Mouse (Mus musculus) hindbrain, embryonic 10.5 days (tissue): ENCODE measurements around the gene Cep128. TPM values are rescaled to one million over a fixed set of nuclear protein-coding genes. Genes with fewer than 3 reads are reported as not detected.

ENCODE experiments used
- DNase-seq: peaks from one replicate; pipeline ENCODE4 v3.0.0-alpha.2; 2017; ENCODE audit warnings: low spot score
- H3K27ac ChIP-seq: fragments of 300-500 bp; sonication (generic); 2 replicates; pipeline ENCODE4 v1.5.1; 2016; ENCODE audit warnings: mild to moderate bottlenecking, moderate library complexity
- H3K27me3 ChIP-seq: fragments of 300-500 bp; sonication (generic); 2 replicates; pipeline ENCODE4 v1.6.1; 2016; ENCODE audit warnings: mild to moderate bottlenecking; ENCODE audit not compliant: poor library complexity, insufficient read depth, severe bottlenecking
- H3K36me3 ChIP-seq: fragments of 300-500 bp; sonication (generic); 2 replicates; pipeline ENCODE4 v1.6.1; 2016; ENCODE audit warnings: mild to moderate bottlenecking, moderate library complexity
- H3K4me1 ChIP-seq: fragments of 300-500 bp; sonication (generic); replicated peaks from 2 replicates; pipeline ENCODE4 v1.6.1; 2016; ENCODE audit warnings: mild to moderate bottlenecking
- H3K4me3 ChIP-seq: fragments of 300-500 bp; sonication (generic); 2 replicates; pipeline ENCODE4 v1.5.1; 2016; ENCODE audit warnings: mild to moderate bottlenecking, moderate library complexity
- H3K9me3 ChIP-seq: fragments of 300-500 bp; sonication (generic); 2 replicates; pipeline ENCODE4 v1.6.1; 2016; ENCODE audit warnings: mild to moderate bottlenecking, moderate library complexity
- WGBS: fragments of 180-500 bp; shearing (Covaris S2); methylation state at CpG from one replicate; pipeline ENCODE4 v1.1.7; 2016; 5-methylcytosine and 5-hydroxymethylcytosine counted together
- polyA plus RNA-seq: library from polyadenylated mRNA; unstranded; fragments of >200 nt; fragmentation: Nextera tagmentation; extraction: Ambion mirVana; gene quantifications from 2 replicates; pipeline ENCODE4 v1.2.1, GENCODE M21; 2016

Gene Cep128
- polyA plus RNA-seq, 1 experiment from 2014 or later, result 9.0 TPM

GRCm38 (mm10) chr12:91295870-91296269, 88.3 kb downstream of the Cep128 start:
- Histone ChIP-seq H3K4me3 (no peak overlapping the region), H3K4me1 (no peaks in the 10 kb centered on the region), H3K9me3 (no peaks in the 10 kb centered on the region), H3K27me3 (no peaks in the 10 kb centered on the region), H3K27ac (no peak overlapping the region), H3K36me3 (peaks cover 16% of the 10 kb centered on the region)
- WGBS, result 92% methylated on average over 7 of the region's 7 CpGs
- no peak for DNase-seq

GRCm38 (mm10) chr12:91295436-91295835, 88.8 kb downstream of the Cep128 start:
- 92% methylated on average over 3 of the region's 3 CpGs for WGBS
- Histone ChIP-seq H3K9me3 (no peaks in the 10 kb centered on the region), H3K4me1 (no peaks in the 10 kb centered on the region), H3K27ac (no peak overlapping the region), H3K4me3 (no peak overlapping the region), H3K27me3 (no peaks in the 10 kb centered on the region), H3K36me3 (peaks cover 16% of the 10 kb centered on the region)
- DNase-seq, result no peak

GRCm38 (mm10) chr12:91273936-91274335, 110.3 kb downstream of the Cep128 start:
- no peak for DNase-seq
- Histone ChIP-seq H3K9me3 (no peaks in the 10 kb centered on the region), H3K36me3 (no peaks in the 10 kb centered on the region), H3K27me3 (no peaks in the 10 kb centered on the region), H3K4me3 (no peak overlapping the region), H3K27ac (no peak overlapping the region), H3K4me1 (no peaks in the 10 kb centered on the region)
- WGBS, result 90% methylated on average over 2 of the region's 2 CpGs

GRCm38 (mm10) chr12:91269634-91270033, 114.6 kb downstream of the Cep128 start:
- Histone ChIP-seq H3K27me3 (no peaks in the 10 kb centered on the region), H3K4me1 (no peaks in the 10 kb centered on the region), H3K9me3 (no peaks in the 10 kb centered on the region), H3K27ac (no peak overlapping the region), H3K4me3 (no peak overlapping the region), H3K36me3 (0 out of 2 replicates have a peak, but pooled peaks cover 4% of the 10 kb centered on the region)
- no peak for DNase-seq
- WGBS, result 97% methylated on average over 2 of the region's 2 CpGs

DNA sequence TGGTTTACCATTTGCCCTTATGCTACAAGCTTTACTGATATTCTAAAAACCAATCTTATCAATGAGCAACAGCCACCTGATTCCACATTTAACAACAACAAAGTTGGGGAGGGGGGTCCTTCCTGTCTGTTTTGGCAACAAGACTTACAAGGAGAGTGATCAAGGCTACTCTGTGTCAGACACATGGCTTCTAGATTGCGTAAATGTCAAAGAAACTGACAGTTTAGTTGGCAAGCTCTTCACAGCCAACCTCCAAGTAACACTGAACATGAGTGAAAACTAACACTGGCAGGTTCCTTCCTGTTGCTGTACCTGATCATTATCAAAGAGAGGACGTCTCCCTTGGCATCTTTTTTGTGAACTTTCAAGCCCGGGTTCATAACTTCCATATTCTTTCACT, 115.2 kb downstream of the Cep128 start:
- H3K4me1 ChIP-seq, result no peaks in the 10 kb centered on the region
- 86% methylated on average over 3 of the region's 3 CpGs for WGBS
- no peak for DNase-seq

DNA sequence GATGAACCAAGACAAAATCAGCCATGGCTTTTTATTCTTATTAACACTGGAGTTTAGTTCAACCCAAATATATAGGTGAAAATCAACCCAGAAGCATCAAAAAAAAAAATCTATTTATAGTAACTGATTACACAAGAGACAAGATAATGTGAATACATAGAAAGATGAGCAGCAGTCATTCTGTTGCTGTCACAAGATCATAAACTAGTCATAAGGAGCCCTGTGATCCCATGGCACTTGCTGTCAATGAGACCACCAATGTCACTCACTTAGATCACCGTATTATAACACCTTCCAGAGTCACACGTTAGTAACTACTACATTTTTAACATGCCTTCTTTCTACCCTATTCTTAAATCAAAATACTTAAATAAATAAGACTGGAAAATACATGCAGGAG, 118.2 kb downstream of the Cep128 start:
- WGBS, result 88% methylated on average over 2 of the region's 2 CpGs
- H3K4me1 ChIP-seq, result no peaks in the 10 kb centered on the region
- H3K27me3 ChIP-seq, result no peaks in the 10 kb centered on the region
- H3K4me3 ChIP-seq, result no peak overlapping the region
- H3K27ac ChIP-seq, result no peak overlapping the region
- H3K9me3 ChIP-seq, result no peaks in the 10 kb centered on the region
- H3K36me3 ChIP-seq, result 0 out of 2 replicates have a peak, but pooled peaks cover 4% of the 10 kb centered on the region
- no peak for DNase-seq

More for the DNA sequence above, 115.2 kb downstream of the Cep128 start:
- Histone ChIP-seq H3K27me3 (no peaks in the 10 kb centered on the region), H3K9me3 (no peaks in the 10 kb centered on the region), H3K36me3 (0 out of 2 replicates have a peak, but pooled peaks cover 4% of the 10 kb centered on the region), H3K4me3 (no peak overlapping the region), H3K27ac (no peak overlapping the region)

GRCm38 (mm10) chr12:91265462-91265861, 118.7 kb downstream of the Cep128 start:
- H3K4me1 ChIP-seq, result no peaks in the 10 kb centered on the region
- H3K36me3 ChIP-seq, result 0 out of 2 replicates have a peak, but pooled peaks cover 4% of the 10 kb centered on the region
- DNase-seq, result no peak
- H3K27me3 ChIP-seq, result no peaks in the 10 kb centered on the region
- no peak overlapping the region for H3K4me3 ChIP-seq
- 73% methylated on average over 5 of the region's 5 CpGs for WGBS
- no peak overlapping the region for H3K27ac ChIP-seq
- H3K9me3 ChIP-seq, result no peaks in the 10 kb centered on the region

- no peaks in the 10 kb centered on the region for H3K4me1 ChIP-seq
- no peak overlapping the region for H3K27ac ChIP-seq
- WGBS, result 85% methylated on average over 3 of the region's 3 CpGs
- no peak overlapping the region for H3K4me3 ChIP-seq
- H3K36me3 ChIP-seq, result peaks cover 9% of the 10 kb centered on the region; the same call in 1 of the 2 replicates
- H3K9me3 ChIP-seq, result no peaks in the 10 kb centered on the region
- no peak for DNase-seq
- H3K27me3 ChIP-seq, result no peaks in the 10 kb centered on the region
These were observed 119.3 kb downstream of the Cep128 start for GRCm38 (mm10) chr12:91264828-91265355.

GRCm38 (mm10) chr12:91263705-91264104, 120.5 kb downstream of the Cep128 start:
- Histone ChIP-seq H3K27me3 (no peaks in the 10 kb centered on the region), H3K9me3 (no peaks in the 10 kb centered on the region), H3K27ac (no peak overlapping the region), H3K4me1 (no peaks in the 10 kb centered on the region), H3K4me3 (no peak overlapping the region), H3K36me3 (peaks cover 15% of the 10 kb centered on the region; the same call in 1 of the 2 replicates)
- DNase-seq, result no peak
- 65% methylated on average over 3 of the region's 3 CpGs for WGBS

GRCm38 (mm10) chr12:91262801-91263200, 121.4 kb downstream of the Cep128 start:
- no peak for DNase-seq
- 74% methylated on average over 3 of the region's 3 CpGs for WGBS

DNA sequence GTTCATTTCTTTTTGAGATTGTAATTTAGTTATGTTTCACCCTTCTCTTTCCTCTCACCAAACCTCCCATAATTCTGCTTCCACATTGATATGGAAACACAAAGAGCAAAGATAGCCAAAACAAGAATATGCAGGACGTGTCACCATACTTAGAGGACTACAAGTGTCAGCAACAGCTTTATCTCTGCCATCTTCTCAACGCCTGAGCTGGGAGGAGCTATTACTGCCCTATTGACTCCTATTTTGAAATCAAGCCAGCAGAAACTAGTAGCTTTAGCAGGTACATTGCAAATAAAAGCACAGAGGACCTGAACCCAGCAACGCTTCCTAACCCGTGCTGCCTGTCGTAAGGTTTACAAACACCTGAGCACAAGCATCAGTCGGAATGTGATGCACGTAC, 127.9 kb downstream of the Cep128 start:
- Histone ChIP-seq H3K4me1 (no peaks in the 10 kb centered on the region), H3K4me3 (no peak overlapping the region), H3K9me3 (no peaks in the 10 kb centered on the region), H3K27ac (no peak overlapping the region), H3K36me3 (peaks cover 11% of the 10 kb centered on the region; the same call in 1 of the 2 replicates), H3K27me3 (no peaks in the 10 kb centered on the region)
- 95% methylated on average over 7 of the region's 7 CpGs for WGBS
- DNase-seq, result no peak

More at GRCm38 (mm10) chr12:91262801-91263200, 121.4 kb downstream of the Cep128 start:
- H3K4me1 ChIP-seq, result no peaks in the 10 kb centered on the region
- no peaks in the 10 kb centered on the region for H3K9me3 ChIP-seq
- no peak overlapping the region for H3K27ac ChIP-seq
- no peaks in the 10 kb centered on the region for H3K27me3 ChIP-seq
- H3K36me3 ChIP-seq, result peaks cover 15% of the 10 kb centered on the region; the same call in 1 of the 2 replicates
- no peak overlapping the region for H3K4me3 ChIP-seq

GRCm38 (mm10) chr12:91254831-91255230, 129.4 kb downstream of the Cep128 start:
- peaks cover 6% of the 10 kb centered on the region; the same call in 1 of the 2 replicates for H3K36me3 ChIP-seq
- no peaks in the 10 kb centered on the region for H3K4me1 ChIP-seq
- no peak for DNase-seq
- H3K27me3 ChIP-seq, result no peaks in the 10 kb centered on the region
- WGBS, result 91% methylated on average over 6 of the region's 6 CpGs
- H3K27ac ChIP-seq, result no peak overlapping the region
- no peak overlapping the region for H3K4me3 ChIP-seq
- H3K9me3 ChIP-seq, result no peaks in the 10 kb centered on the region

DNA sequence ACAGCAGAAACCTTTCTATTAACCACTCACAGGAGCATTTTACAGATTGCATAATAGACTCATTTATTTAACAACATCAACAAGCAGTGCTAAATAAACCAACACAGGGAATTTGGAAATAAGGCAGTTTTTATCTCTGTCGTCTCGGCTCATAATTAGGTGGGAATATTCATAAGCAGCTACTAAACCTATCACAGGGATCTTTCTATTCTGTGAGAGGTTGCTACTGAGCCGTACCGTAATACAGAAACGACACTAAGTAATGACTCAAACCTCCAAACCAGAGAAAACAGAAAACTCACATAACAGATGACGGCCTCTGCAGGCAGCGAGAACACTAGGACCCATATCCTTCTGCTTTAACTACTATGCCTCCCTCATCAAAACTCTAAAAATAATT, 163.6 kb downstream of the Cep128 start:
- H3K4me3 ChIP-seq, result no peak overlapping the region
- 94% methylated on average over 7 of the region's 7 CpGs for WGBS
- H3K9me3 ChIP-seq, result no peaks in the 10 kb centered on the region
- no peaks in the 10 kb centered on the region for H3K4me1 ChIP-seq
- H3K27me3 ChIP-seq, result no peaks in the 10 kb centered on the region
- no peak overlapping the region for H3K27ac ChIP-seq
- DNase-seq, result no peak
- no peaks in the 10 kb centered on the region for H3K36me3 ChIP-seq

DNA sequence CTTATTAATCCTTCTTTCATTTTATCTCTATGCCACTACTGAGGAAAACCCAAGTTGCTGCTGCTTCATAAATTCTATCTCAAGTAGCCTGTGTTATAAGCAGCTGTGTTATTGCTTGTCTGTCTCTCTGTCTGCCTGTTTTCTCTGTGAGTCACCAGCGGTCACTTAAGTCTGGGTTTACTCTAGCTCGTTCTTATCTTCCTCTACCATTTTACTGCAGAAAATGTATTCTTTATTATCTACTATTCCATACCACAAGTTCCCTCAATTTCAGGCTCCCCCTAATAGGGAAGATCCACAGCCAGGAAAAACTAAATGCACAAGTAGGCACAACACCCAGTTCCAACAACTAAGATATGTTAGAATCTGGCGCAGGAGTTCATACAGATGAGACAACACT, 178.7 kb downstream of the Cep128 start:
- H3K4me3 ChIP-seq, result no peak overlapping the region
- WGBS, result 91% methylated on average over 3 of the region's 3 CpGs

More for the DNA sequence above, 178.7 kb downstream of the Cep128 start:
- no peaks in the 10 kb centered on the region for H3K36me3 ChIP-seq
- H3K27ac ChIP-seq, result no peak overlapping the region
- H3K4me1 ChIP-seq, result no peaks in the 10 kb centered on the region
- H3K27me3 ChIP-seq, result no peaks in the 10 kb centered on the region
- no peak for DNase-seq
- H3K9me3 ChIP-seq, result no peaks in the 10 kb centered on the region
